Mouse (Mus musculus): ENCODE results near the gene Wnt1. TPM values are rescaled to one million over a fixed set of nuclear protein-coding genes. Genes with fewer than 3 reads are reported as not detected.
A peak's percentile ranks its signal among the peaks of the same experiment; 100 is the strongest.

The Wnt1 gene
- polyA plus RNA-seq, 1 experiment from 2014 or later: not detected

DNA sequence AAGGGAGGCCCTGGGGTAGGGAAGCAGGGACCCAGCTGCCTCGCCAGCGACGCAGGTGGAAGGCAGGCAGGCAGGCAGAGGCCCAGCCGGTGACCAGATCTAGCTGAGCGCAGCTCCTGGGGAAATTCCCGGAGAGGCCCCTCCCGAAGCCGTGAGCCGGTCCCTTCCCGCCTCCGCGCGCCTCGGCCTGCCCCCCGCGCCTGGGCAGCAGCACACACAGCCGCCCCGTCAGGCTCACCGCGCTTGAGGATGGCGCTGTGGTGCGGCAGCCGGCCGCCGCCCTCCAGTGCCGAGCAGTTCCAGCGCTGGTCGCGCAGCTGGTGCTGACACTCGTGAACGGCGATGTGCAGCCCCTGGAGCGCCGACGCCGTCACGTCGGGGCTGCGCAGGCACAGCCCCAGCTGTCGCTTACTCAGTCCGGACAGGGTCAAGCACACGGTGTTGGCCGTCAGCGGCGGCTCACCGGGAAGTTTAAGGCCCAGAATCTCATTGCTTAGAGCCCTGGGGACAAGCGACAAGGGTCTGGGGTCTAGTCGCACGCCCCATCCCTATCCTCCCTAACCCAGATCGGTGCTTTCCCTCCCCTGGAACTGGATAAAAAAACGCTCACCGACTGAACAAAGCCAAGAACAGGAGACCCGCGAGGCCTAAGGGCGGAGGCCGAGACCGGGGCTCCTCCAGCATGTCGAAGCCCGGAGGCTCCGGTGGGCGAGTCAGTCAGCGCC, 13.2 kb upstream of the Wnt1 start:
- 3% methylated on average over 52 of the region's 62 CpGs for WGBS
- H3K4me2 ChIP-seq (ENCODE audit: low read depth, low read length): peak overlapping the region; percentile 36
- peaks cover 30% of the 10 kb centered on the region for H3K4me1 ChIP-seq (replicated peaks; ENCODE audit: control insufficient read depth, insufficient read depth, low read length)
- H3K9ac ChIP-seq (ENCODE audit: low read length): no peak overlapping the region; the same call in 1 of the 2 replicates
- H3K4me3 ChIP-seq (ENCODE audit: low read length): peak overlapping the region; percentile 19
- no peaks in the 10 kb centered on the region for H3K36me3 ChIP-seq (ENCODE audit: control insufficient read depth, insufficient read depth, low read length)
- H3K27me3 ChIP-seq (ENCODE audit: control insufficient read depth, insufficient read depth, low read depth, low read length): peaks cover 95% of the 10 kb centered on the region
- no peak overlapping the region for H3K27ac ChIP-seq (ENCODE audit: low read length)
- ATAC-seq (ENCODE audit: low read depth): peak; percentile 59
- no peaks in the 10 kb centered on the region for H3K9me3 ChIP-seq (ENCODE audit: control insufficient read depth, low read length)

DNA sequence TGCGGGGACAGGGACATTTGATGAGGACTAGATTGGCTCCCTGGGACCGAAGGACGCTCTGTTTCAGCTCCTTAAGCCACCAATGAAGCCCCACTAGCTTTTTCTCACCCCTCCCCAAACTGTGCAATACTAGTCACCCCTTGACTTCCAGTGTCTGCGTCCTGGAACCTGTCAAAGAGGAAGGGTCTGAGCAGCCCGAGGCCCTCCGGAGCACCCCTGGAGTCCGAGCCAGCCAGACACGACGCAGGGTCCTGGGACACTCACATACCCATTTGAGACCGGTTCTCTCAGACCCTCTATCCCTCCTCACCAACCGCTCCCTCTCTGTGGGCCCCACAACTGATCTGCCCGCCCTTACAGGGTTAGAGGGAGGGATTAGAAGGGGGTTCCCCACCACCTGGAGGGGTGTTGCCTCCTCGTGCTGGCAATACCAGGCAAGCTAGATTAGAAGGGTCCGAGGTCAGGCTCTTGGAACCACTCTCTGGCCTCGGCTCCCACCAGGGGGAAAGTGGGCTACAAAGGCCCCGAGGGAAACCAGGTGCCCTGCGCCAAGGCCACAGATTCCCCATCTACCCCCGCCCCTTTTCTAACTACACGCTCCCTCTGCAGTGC, 12.5 kb upstream of the Wnt1 start:
- Histone ChIP-seq H3K4me1 (replicated peaks; ENCODE audit: control insufficient read depth, insufficient read depth, low read length) (peaks cover 26% of the 10 kb centered on the region), H3K9me3 (ENCODE audit: control insufficient read depth, low read length) (no peaks in the 10 kb centered on the region), H3K9ac (ENCODE audit: low read length) (no peak overlapping the region), H3K36me3 (ENCODE audit: control insufficient read depth, insufficient read depth, low read length) (no peaks in the 10 kb centered on the region), H3K27ac (ENCODE audit: low read length) (no peak overlapping the region), H3K27me3 (ENCODE audit: control insufficient read depth, insufficient read depth, low read depth, low read length) (peaks cover 95% of the 10 kb centered on the region), H3K4me2 (ENCODE audit: low read depth, low read length) (no peak overlapping the region), H3K4me3 (ENCODE audit: low read length) (no peak overlapping the region)
- 3% methylated on average over 19 of the region's 19 CpGs for WGBS
- ATAC-seq (ENCODE audit: low read depth): no peak

DNA sequence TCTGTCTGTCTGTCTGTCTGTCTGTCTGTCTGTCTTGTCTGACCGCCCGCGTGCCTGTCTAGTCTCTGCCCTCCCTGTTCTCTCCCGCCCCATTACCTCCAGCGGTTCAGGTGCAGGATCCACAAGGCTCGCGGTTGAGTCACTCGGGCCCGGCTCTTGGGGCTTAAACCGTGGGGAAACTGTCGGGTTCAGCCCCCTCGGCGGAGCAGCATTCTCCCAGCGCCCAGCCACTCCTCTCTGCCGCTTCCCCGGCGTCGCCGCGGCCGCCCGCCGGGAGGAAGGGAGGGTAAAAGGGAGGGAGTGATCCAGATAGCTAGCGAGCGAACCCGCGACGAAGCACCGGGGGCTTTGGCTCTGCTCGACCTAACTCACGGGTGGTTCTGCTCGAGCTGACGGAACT, 11.9 kb upstream of the Wnt1 start, which contains the start of gene Wnt10b:
Gene Wnt10b, minus strand, starts transcription at position 389 of the 400 bp plus-strand sequence.
- Histone ChIP-seq H3K4me1 (replicated peaks; ENCODE audit: control insufficient read depth, insufficient read depth, low read length) (peaks cover 20% of the 10 kb centered on the region), H3K4me2 (ENCODE audit: low read depth, low read length) (peak within 1 kb of the TSS; percentile 40), H3K27ac (ENCODE audit: low read length) (no peak within 1 kb of the TSS), H3K9ac (ENCODE audit: low read length) (no peak within 1 kb of the TSS), H3K9me3 (ENCODE audit: control insufficient read depth, low read length) (no peaks in the 10 kb centered on the region), H3K36me3 (ENCODE audit: control insufficient read depth, insufficient read depth, low read length) (no peaks in the 10 kb centered on the region), H3K27me3 (ENCODE audit: control insufficient read depth, insufficient read depth, low read depth, low read length) (peaks cover 88% of the 10 kb centered on the region), H3K4me3 (ENCODE audit: low read length) (peak within 1 kb of the TSS; percentile 10)
- WGBS: under 1% methylated on average over 31 of the region's 33 CpGs
- ATAC-seq (ENCODE audit: low read depth): no peak

DNA sequence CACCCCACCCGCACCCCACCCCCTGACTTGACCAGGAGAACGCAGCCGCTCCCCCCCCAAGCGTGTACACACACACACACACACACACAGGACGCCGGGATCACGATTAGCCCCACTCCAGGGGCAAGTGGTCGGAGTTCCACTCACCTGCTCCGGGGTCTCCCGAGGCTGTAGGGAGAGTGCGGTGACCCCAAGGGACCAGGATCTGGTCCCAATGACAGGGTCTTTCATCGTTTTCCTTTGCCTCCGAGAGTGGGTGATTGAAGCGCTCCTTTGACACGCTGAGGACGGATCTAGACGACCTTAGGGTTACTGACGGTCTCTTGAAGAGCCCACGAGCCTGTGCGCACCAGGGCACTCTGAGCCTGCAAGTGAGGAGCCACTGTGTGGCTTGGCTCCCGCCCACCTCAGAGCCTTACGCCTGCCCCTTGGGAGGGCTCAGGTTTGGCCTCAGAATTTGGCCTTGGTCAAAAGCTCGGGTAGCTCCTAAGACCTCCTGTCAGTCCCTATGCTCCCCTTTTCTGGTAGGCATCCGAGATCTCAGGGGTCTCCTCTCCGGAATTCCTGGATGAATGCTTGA, 11.4 kb upstream of the Wnt1 start:
- H3K27me3 ChIP-seq (ENCODE audit: control insufficient read depth, insufficient read depth, low read depth, low read length): peaks cover 87% of the 10 kb centered on the region
- H3K4me2 ChIP-seq (ENCODE audit: low read depth, low read length): peak overlapping the region; percentile 40
- peaks cover 17% of the 10 kb centered on the region for H3K4me1 ChIP-seq (replicated peaks; ENCODE audit: control insufficient read depth, insufficient read depth, low read length)
- under 1% methylated on average over 21 of the region's 25 CpGs for WGBS
- no peak for ATAC-seq (ENCODE audit: low read depth)
- H3K27ac ChIP-seq (ENCODE audit: low read length): no peak overlapping the region
- H3K4me3 ChIP-seq (ENCODE audit: low read length): peak overlapping the region; percentile 10
- H3K36me3 ChIP-seq (ENCODE audit: control insufficient read depth, insufficient read depth, low read length): no peaks in the 10 kb centered on the region
- no peak overlapping the region for H3K9ac ChIP-seq (ENCODE audit: low read length)
- H3K9me3 ChIP-seq (ENCODE audit: control insufficient read depth, low read length): no peaks in the 10 kb centered on the region

DNA sequence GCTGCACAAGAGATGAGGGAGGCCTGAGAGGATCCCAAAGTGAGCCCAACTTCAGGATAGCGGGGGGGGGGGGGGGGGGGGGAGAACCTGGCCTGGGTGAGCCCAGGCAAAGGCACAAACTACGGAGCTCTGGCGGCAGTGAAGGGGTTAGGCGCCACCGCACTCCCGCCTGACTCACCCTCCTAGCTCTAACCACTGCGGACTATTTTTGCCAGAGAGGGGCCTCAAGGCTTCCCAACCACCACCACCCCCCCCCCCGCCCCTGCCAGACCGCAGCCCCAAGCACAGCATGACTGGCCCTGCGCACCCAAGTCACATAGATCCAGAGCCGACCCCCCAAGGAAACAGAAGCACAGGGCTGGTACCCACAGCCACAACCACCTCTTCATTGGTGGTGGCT, 10.9 kb upstream of the Wnt1 start:
- H3K4me1 ChIP-seq (replicated peaks; ENCODE audit: control insufficient read depth, insufficient read depth, low read length): peaks cover 17% of the 10 kb centered on the region
- H3K9me3 ChIP-seq (ENCODE audit: control insufficient read depth, low read length): no peaks in the 10 kb centered on the region
- ATAC-seq (ENCODE audit: low read depth): no peak
- no peak overlapping the region for H3K9ac ChIP-seq (ENCODE audit: low read length)
- no peak overlapping the region for H3K27ac ChIP-seq (ENCODE audit: low read length)
- 12% methylated on average over 10 of the region's 11 CpGs for WGBS
- no peak overlapping the region for H3K4me2 ChIP-seq (ENCODE audit: low read depth, low read length)
- no peaks in the 10 kb centered on the region for H3K36me3 ChIP-seq (ENCODE audit: control insufficient read depth, insufficient read depth, low read length)
- peaks cover 83% of the 10 kb centered on the region for H3K27me3 ChIP-seq (ENCODE audit: control insufficient read depth, insufficient read depth, low read depth, low read length)
- H3K4me3 ChIP-seq (ENCODE audit: low read length): no peak overlapping the region

DNA sequence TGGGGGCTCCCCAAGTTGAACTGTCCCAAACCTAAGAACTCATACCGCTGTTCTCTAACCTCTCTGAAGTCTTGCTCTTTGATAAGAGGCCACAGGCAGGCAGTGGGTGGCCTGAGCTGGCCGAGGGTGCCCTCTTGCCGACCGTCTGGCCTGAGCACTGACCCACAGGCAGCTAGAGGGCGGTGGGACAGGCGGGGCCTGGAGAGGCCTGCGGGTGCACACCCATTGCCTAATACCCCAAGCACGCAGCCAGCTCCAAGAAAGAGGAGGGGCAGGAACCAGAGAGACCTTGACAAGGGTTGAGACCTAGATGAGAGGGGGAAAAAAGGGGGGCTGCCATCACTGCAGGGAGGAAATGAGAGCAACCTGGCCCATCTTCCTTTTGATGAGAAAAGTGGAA, 9.6 kb upstream of the Wnt1 start:
- WGBS: 3% methylated on average over 8 of the region's 8 CpGs
- no peaks in the 10 kb centered on the region for H3K36me3 ChIP-seq (ENCODE audit: control insufficient read depth, insufficient read depth, low read length)
- H3K27me3 ChIP-seq (ENCODE audit: control insufficient read depth, insufficient read depth, low read depth, low read length): peaks cover 71% of the 10 kb centered on the region
- H3K4me1 ChIP-seq (replicated peaks; ENCODE audit: control insufficient read depth, insufficient read depth, low read length): peaks cover 17% of the 10 kb centered on the region
- H3K9me3 ChIP-seq (ENCODE audit: control insufficient read depth, low read length): no peaks in the 10 kb centered on the region
- no peak overlapping the region for H3K9ac ChIP-seq (ENCODE audit: low read length)
- no peak overlapping the region for H3K4me3 ChIP-seq (ENCODE audit: low read length)
- ATAC-seq (ENCODE audit: low read depth): no peak
- H3K4me2 ChIP-seq (ENCODE audit: low read depth, low read length): no peak overlapping the region
- H3K27ac ChIP-seq (ENCODE audit: low read length): no peak overlapping the region

DNA sequence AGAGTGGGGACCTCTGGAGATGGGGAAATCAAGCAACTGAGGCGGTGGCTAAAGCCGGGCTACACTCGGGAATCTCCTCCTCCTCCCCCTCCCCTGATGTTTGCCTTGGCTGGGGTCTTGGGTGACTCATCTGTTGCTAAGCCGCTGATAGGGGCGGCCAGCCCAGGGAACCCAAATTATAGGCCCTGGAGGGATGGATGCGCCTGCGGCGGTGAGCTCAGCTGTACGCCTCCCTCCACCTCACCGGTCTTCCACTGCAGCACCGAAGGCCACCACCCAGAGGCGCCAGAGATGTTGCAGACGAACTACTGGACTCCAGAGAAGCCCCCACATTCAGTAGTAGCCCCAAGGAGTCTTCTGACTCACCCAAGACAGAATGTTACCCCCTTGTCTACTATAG, 9.1 kb upstream of the Wnt1 start:
- Histone ChIP-seq H3K4me1 (replicated peaks; ENCODE audit: control insufficient read depth, insufficient read depth, low read length) (peaks cover 17% of the 10 kb centered on the region), H3K4me2 (ENCODE audit: low read depth, low read length) (no peak overlapping the region), H3K27ac (ENCODE audit: low read length) (no peak overlapping the region), H3K4me3 (ENCODE audit: low read length) (no peak overlapping the region), H3K27me3 (ENCODE audit: control insufficient read depth, insufficient read depth, low read depth, low read length) (peaks cover 66% of the 10 kb centered on the region), H3K36me3 (ENCODE audit: control insufficient read depth, insufficient read depth, low read length) (no peaks in the 10 kb centered on the region), H3K9me3 (ENCODE audit: control insufficient read depth, low read length) (no peaks in the 10 kb centered on the region; the same call in 1 of the 2 replicates), H3K9ac (ENCODE audit: low read length) (no peak overlapping the region)
- WGBS: 3% methylated on average over 11 of the region's 13 CpGs
- no peak for ATAC-seq (ENCODE audit: low read depth)

DNA sequence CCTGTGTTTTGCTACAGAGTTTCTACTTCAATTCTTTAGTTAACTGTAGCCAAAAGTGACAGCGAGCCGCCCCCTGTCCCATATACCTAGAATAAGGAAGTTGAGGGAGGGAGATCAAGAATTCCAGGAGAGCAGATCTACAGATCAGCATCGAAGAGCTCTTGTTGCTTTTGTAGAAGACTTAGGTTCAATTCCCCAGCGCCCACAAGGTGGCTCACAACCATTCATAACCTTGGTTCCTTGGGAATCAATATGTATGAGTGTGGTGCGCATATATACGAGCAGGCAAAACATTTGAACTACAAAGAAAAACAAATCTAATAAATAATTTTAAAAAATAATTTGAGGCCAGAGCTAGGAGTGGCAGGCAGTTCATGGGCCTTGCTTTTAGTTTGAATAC, 8.5 kb upstream of the Wnt1 start:
- peaks cover 4% of the 10 kb centered on the region for H3K9me3 ChIP-seq (ENCODE audit: control insufficient read depth, low read length)
- ATAC-seq (ENCODE audit: low read depth): no peak
- no peak overlapping the region for H3K4me3 ChIP-seq (ENCODE audit: low read length)
- H3K36me3 ChIP-seq (ENCODE audit: control insufficient read depth, insufficient read depth, low read length): no peaks in the 10 kb centered on the region
- H3K27me3 ChIP-seq (ENCODE audit: control insufficient read depth, insufficient read depth, low read depth, low read length): peaks cover 60% of the 10 kb centered on the region
- no peak overlapping the region for H3K9ac ChIP-seq (ENCODE audit: low read length)
- H3K4me1 ChIP-seq (replicated peaks; ENCODE audit: control insufficient read depth, insufficient read depth, low read length): peaks cover 13% of the 10 kb centered on the region
- WGBS: 35% methylated on average over 6 of the region's 6 CpGs
- no peak overlapping the region for H3K27ac ChIP-seq (ENCODE audit: low read length)
- no peak overlapping the region for H3K4me2 ChIP-seq (ENCODE audit: low read depth, low read length)

DNA sequence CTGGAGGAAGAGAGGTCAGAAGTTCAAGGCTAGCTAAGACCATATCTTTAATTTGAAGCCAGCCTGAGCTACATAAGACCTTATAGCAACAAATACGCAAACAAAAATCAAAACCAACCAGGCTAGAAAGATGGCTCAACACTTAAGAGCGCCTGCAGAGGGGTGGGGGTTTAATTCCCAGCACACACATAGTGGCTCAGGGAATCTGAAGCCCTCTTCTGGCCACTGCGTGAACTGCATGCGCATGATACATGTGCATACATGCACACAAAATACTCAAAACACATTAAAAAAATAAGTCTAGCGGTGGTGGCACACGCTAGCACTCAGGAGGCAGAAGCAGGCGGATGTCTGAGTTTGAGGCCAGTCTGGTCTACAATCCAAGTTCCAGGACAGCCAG, 3.9 kb upstream of the Wnt1 start:
- Histone ChIP-seq H3K27ac (ENCODE audit: low read length) (no peak overlapping the region), H3K27me3 (ENCODE audit: control insufficient read depth, insufficient read depth, low read depth, low read length) (peaks cover 50% of the 10 kb centered on the region), H3K9me3 (ENCODE audit: control insufficient read depth, low read length) (peaks cover 4% of the 10 kb centered on the region), H3K4me2 (ENCODE audit: low read depth, low read length) (no peak overlapping the region), H3K4me1 (replicated peaks; ENCODE audit: control insufficient read depth, insufficient read depth, low read length) (peaks cover 4% of the 10 kb centered on the region; the same call in 1 of the 2 replicates), H3K9ac (ENCODE audit: low read length) (no peak overlapping the region), H3K4me3 (ENCODE audit: low read length) (no peak overlapping the region), H3K36me3 (ENCODE audit: control insufficient read depth, insufficient read depth, low read length) (no peaks in the 10 kb centered on the region)
- no peak for ATAC-seq (ENCODE audit: low read depth)
- 32% methylated on average over 7 of the region's 7 CpGs for WGBS
